Mouse (Mus musculus): ENCODE data around the gene Rbm10. TPM values are rescaled to one million over a fixed set of nuclear protein-coding genes. Genes with fewer than 3 reads are reported as not detected.

Rbm10 gene
- polyA plus RNA-seq (2014; fragmentation: Illumina TruSeq; extraction: RNeasy Lipid Tissue Mini Kit (QIAGEN cat#74804); ENCODE audit: low read depth, low replicate concordance) = 24.1 TPM

DNA sequence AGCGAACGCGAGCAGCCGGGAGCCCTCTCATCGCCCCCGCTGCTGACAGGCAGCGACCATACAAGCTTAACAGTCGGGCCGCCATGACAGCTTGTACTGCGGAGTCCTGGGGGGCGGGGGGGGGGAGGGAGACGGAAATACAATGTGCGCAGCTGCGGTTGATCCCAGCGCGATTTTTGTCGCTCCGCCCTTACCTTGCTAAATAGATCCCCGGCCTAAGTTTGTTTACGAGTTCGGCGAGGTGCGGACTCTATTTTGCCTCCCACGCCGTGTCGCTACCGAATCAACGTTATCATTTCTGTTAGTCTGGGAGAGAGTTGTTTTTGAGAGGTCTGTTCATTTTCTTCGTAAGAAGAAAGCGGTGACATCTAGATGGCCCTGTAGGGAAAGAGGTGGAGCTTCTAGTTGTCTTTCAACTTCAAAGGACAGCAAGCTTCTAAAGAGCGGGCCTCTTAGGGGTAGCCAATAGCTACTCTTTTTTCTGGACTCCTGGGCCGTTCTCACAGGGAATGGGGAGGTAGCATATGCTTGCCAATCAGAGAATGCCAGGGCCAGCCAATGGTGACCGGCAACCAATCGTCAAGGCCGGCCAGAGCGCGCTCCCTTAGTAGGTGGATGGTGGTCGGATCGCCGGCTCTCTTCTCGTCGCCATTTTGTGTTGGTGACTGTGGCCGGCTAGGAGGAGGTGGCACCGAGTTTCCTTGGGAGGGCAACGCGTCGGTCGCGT is at the start of gene Rbm10, which contains the start of gene Ndufb11:
Rbm10 (plus strand) TSS at position 328 of the 727 bp plus-strand sequence.
Ndufb11 (minus strand) TSS at position 444 of the 727 bp plus-strand sequence.

DNA sequence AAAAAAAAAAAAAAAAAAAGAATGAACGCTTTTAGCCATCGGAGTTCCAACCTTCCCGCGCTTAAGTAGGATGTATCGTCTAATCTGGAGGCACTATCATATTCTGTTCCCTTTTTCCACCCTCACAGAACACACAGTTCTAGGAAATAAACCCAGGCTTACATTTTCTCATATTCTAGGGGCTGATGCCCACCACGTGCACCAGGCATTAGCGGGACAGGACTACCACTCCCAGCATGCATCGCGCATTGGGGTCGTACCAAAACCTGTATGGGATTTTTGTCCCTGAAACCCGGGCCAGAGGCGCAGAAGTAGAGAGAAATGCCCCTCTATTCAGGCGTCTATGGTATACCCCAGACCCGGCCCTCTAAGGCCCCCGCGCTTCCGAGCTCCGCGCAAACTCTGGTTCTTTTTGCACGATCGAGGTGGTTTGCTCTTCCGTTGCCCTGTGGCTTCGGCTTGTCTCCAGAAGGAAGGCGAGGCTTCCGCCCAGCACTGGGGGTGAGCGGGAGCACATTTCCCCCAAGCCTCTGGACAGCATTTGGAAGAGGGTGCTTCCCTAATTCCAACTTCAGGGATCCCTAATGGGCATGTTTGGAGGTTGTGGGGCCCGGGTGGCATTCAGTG is 40.8 kb downstream of the Rbm10 start, which contains the start of gene Uba1:
Uba1 (plus strand) TSS at position 301 of the 627 bp plus-strand sequence.

DNA sequence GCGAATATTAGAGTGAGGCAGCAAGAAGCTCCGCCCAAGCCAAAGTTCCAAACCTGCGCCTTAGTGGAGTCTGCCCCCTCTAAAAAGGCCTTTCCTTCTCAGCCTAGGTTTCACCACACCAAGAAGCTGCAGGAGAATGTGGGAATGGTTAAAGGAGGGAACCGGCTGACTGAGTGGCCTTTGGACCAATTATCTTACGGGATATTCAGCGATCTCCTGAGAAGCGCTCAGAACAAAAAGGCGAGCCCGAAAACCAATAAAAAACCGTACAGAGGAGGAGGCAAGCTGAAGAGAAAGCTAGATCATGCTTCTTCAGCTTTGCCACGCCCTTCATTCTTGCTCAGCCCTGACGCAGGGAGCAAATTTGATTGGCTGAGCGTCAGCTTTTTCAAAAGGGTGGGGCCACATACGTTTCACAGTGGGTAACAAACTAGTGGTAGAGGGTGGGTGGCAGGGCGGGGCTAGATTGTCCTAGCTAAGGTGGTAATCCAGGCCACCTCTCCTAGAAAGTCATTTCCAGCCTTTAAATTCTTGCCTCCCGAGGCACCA is 70.3 kb downstream of the Rbm10 start, which contains the start of gene Cdk16:
Cdk16 (plus strand) TSS at position 436 of the 549 bp plus-strand sequence.

Other genes starting within 250 kb of the Rbm10 start
- 1.4 TPM for gene Jade3, start 191.8 kb upstream of the Rbm10 start, polyA plus RNA-seq (2014; fragmentation: Illumina TruSeq; extraction: RNeasy Lipid Tissue Mini Kit (QIAGEN cat#74804); ENCODE audit: low read depth, low replicate concordance)
- gene Rgn, start 67.7 kb upstream of the Rbm10 start, polyA plus RNA-seq (2014; fragmentation: Illumina TruSeq; extraction: RNeasy Lipid Tissue Mini Kit (QIAGEN cat#74804); ENCODE audit: low read depth, low replicate concordance) = 1.7 TPM
- gene Ndufb11, start 116 bp downstream of the Rbm10 start, polyA plus RNA-seq (2014; fragmentation: Illumina TruSeq; extraction: RNeasy Lipid Tissue Mini Kit (QIAGEN cat#74804); ENCODE audit: low read depth, low replicate concordance) = 876 TPM
- gene Uba1, start 40.8 kb downstream of the Rbm10 start, polyA plus RNA-seq (2014; fragmentation: Illumina TruSeq; extraction: RNeasy Lipid Tissue Mini Kit (QIAGEN cat#74804); ENCODE audit: low read depth, low replicate concordance) = 119 TPM
- gene Cdk16, start 70.5 kb downstream of the Rbm10 start, polyA plus RNA-seq (2014; fragmentation: Illumina TruSeq; extraction: RNeasy Lipid Tissue Mini Kit (QIAGEN cat#74804); ENCODE audit: low read depth, low replicate concordance) = 133 TPM
- 7.5 TPM for gene Usp11, start 86.4 kb downstream of the Rbm10 start, polyA plus RNA-seq (2014; fragmentation: Illumina TruSeq; extraction: RNeasy Lipid Tissue Mini Kit (QIAGEN cat#74804); ENCODE audit: low read depth, low replicate concordance)
- gene Araf, start 180.3 kb downstream of the Rbm10 start, polyA plus RNA-seq (2014; fragmentation: Illumina TruSeq; extraction: RNeasy Lipid Tissue Mini Kit (QIAGEN cat#74804); ENCODE audit: low read depth, low replicate concordance) = 117 TPM

All from heart, adult 10 weeks (tissue).